Comparison of ENCODE assay signal across 22 mouse cellular contexts in genomic region chr7:120743366-120744351, GRCm38 (mm10). TPM values are rescaled to one million over a fixed set of nuclear protein-coding genes. Genes with fewer than 3 reads are reported as not detected.
DNase-seq lines count a peak whose midpoint lies in the region; ATAC-seq and TF ChIP-seq lines count a peak whose summit lies in the region.
"Had no signal": no experiment of that assay in that cellular context is flagged by ENCODE, and none has a peak within 500 bp of the region (broad histone marks: within the 10 kb centered on the region; RNA-seq: fewer than 3 reads in every experiment).

No protein-coding gene starts in this region.

- no peaks in the 10 kb centered on the region for H3K27me3 ChIP-seq in heart, embryonic 12.5 days (replicated peaks)
- no peaks in the 10 kb centered on the region for H3K27me3 ChIP-seq in testis, adult 2 months (ENCODE audit: control insufficient read depth, insufficient read depth, low read length)
- no peaks in the 10 kb centered on the region for H3K27me3 ChIP-seq in forebrain, embryonic 12.5 days
- H3K27me3 ChIP-seq: kidney, embryonic 15.5 days; limb, embryonic 15.5 days had no signal

- no peak for TF ChIP-seq POLR2A in testis, adult 2 months (IDR thresholded peaks at IDR 0.05; ENCODE audit: control insufficient read depth, low read depth, low read length)

- H3K9me3 ChIP-seq in heart, embryonic 12.5 days (replicated peaks) = 0 out of 2 replicates have a peak, but pooled peaks cover 2% of the 10 kb centered on the region
- H3K9me3 ChIP-seq in forebrain, embryonic 12.5 days = no peaks in the 10 kb centered on the region
- H3K9me3 ChIP-seq: kidney, embryonic 15.5 days; limb, embryonic 15.5 days; liver, embryonic 15.5 days; midbrain, embryonic 10.5 days had no signal

- WGBS in heart, embryonic 12.5 days = 73% methylated on average over 14 of the region's 14 CpGs
- WGBS in forebrain, embryonic 12.5 days = 61% methylated on average over 14 of the region's 14 CpGs

- no peak overlapping the region for H3K4me2 ChIP-seq in heart, embryonic 12.5 days
- H3K4me2 ChIP-seq in forebrain, embryonic 12.5 days = no peak overlapping the region
- H3K4me2 ChIP-seq: kidney, embryonic 15.5 days; limb, embryonic 15.5 days; liver, embryonic 15.5 days had no signal

- no peak overlapping the region for H3K4me3 ChIP-seq in heart, embryonic 12.5 days
- H3K4me3 ChIP-seq in testis, adult 2 months (ENCODE audit: control insufficient read depth, low read depth, low read length) = peak overlapping the region; percentile 60
- no peak overlapping the region for H3K4me3 ChIP-seq in forebrain, embryonic 12.5 days (replicated peaks)
- H3K4me3 ChIP-seq: kidney, embryonic 15.5 days; layer of hippocampus, adult 2 months; limb, embryonic 15.5 days; liver, embryonic 15.5 days; midbrain, embryonic 10.5 days had no signal

- no peak for TF ChIP-seq CTCF in testis, adult 2 months (IDR thresholded peaks at IDR 0.05; ENCODE audit: control insufficient read depth, insufficient read depth, insufficient replicate concordance, low read depth, low read length)

- peak; percentile 88 for DNase-seq in heart, adult 11 months
- no peak for DNase-seq in testis, postnatal 10 days (ENCODE audit: low spot score)
- DNase-seq in retina, postnatal 1 day = peak; percentile 36
- DNase-seq in ovary, adult 18-20 months (ENCODE audit: low spot score) = no peak
- no peak for DNase-seq in left cerebral cortex, postnatal 14 days (ENCODE audit: low spot score in 2 of 2)
- DNase-seq: cerebellum, adult 11 months; cerebellum, postnatal 25 days; heart, adult 18-20 months; layer of hippocampus, postnatal 36 days; right cerebral cortex, postnatal 25 days; thymus, adult 2 months had no signal

- no peaks in the 10 kb centered on the region for H3K36me3 ChIP-seq in heart, embryonic 12.5 days
- no peaks in the 10 kb centered on the region for H3K36me3 ChIP-seq in testis, adult 2 months (ENCODE audit: control insufficient read depth, insufficient read depth, low read length)
- H3K36me3 ChIP-seq in forebrain, embryonic 12.5 days (replicated peaks) = no peaks in the 10 kb centered on the region
- H3K36me3 ChIP-seq: kidney, embryonic 15.5 days; limb, embryonic 15.5 days; liver, embryonic 15.5 days; midbrain, embryonic 10.5 days had no signal

- H3K4me1 ChIP-seq in heart, embryonic 12.5 days (replicated peaks) = peaks cover 20% of the 10 kb centered on the region
- peaks cover 3% of the 10 kb centered on the region for H3K4me1 ChIP-seq in testis, adult 2 months (ENCODE audit: control insufficient read depth, insufficient read depth, low read length)
- H3K4me1 ChIP-seq in forebrain, embryonic 12.5 days = peaks cover 19% of the 10 kb centered on the region
- H3K4me1 ChIP-seq: limb, embryonic 15.5 days; liver, embryonic 15.5 days had no signal

- H3K9ac ChIP-seq in heart, embryonic 12.5 days = no peak overlapping the region
- no peak overlapping the region for H3K9ac ChIP-seq in forebrain, embryonic 12.5 days
- H3K9ac ChIP-seq: kidney, embryonic 15.5 days; limb, embryonic 15.5 days; liver, embryonic 15.5 days had no signal

- intact Hi-C loops in left cerebral cortex, postnatal 14 days (cut with DNase I) = no loop called here

- H3K27ac ChIP-seq in heart, embryonic 12.5 days (ENCODE audit: poor library complexity, severe bottlenecking) = no peak overlapping the region
- H3K27ac ChIP-seq in testis, adult 2 months (ENCODE audit: control insufficient read depth, insufficient read depth, low read depth, low read length) = no peak overlapping the region
- no peak overlapping the region for H3K27ac ChIP-seq in forebrain, embryonic 12.5 days
- H3K27ac ChIP-seq: kidney, embryonic 15.5 days; layer of hippocampus, adult 2 months; limb, embryonic 15.5 days; liver, embryonic 15.5 days; macrophage; midbrain, embryonic 10.5 days had no signal

- ATAC-seq in heart, embryonic 12.5 days (ENCODE audit: insufficient number of reproducible peaks, low FRiP score) = no peak
- ATAC-seq in forebrain, embryonic 12.5 days (ENCODE audit: low FRiP score) = peak; percentile 69
- ATAC-seq: activated CD4-positive, CD25-positive, alpha-beta regulatory T cell, adult 4 months had no signal

RNA-seq across cellular contexts. Expression of gene Vwa3a, which starts 4.5 kb away (rescaled TPM):
- polyA plus RNA-seq in heart, embryonic 12.5 days (2016; fragmentation: Nextera tagmentation; extraction: Ambion mirVana) = 0.98 and 1.3 TPM in 2 replicates
- 85.4 and 105 TPM in 2 replicates for polyA plus RNA-seq in testis, adult 2 months (2012; rRNA removed)
- polyA plus RNA-seq in forebrain, embryonic 12.5 days (2016; fragmentation: Nextera tagmentation; extraction: Ambion mirVana) = 0.42 and 0.88 TPM in 2 replicates
- 10 to 100 TPM; 14.1 to 20.5 TPM for total RNA-seq in left cerebral cortex, postnatal 14 days (2021)
- total RNA-seq: monocyte, adult 5-6 weeks had no signal
- polyA plus RNA-seq: activated CD4-positive, CD25-positive, alpha-beta regulatory T cell, adult 4 months; limb, embryonic 15.5 days; liver, embryonic 15.5 days; macrophage had no signal

Comparison
In these comparisons a context has a peak if more than half of its experiments do, and no peak if none do; other contexts are left out.
1. DNase-seq: peak in heart, adult 11 months (single experiment) and retina, postnatal 1 day (single experiment); none in testis, postnatal 10 days (single experiment), ovary, adult 18-20 months (single experiment) and left cerebral cortex, postnatal 14 days (0 of 2).
2. RNA of gene Vwa3a, which starts 4.5 kb away (polyA plus RNA-seq): 85.4 to 105 TPM in testis, adult 2 months; 0.98 to 1.3 TPM in heart, embryonic 12.5 days and 0.42 to 0.88 TPM in forebrain, embryonic 12.5 days; every median in the first group is over 10 times any median in the second.